Mouse (Mus musculus): Measurements from ENCODE around the gene Rbfox1.

Rbfox1 gene

DNA sequence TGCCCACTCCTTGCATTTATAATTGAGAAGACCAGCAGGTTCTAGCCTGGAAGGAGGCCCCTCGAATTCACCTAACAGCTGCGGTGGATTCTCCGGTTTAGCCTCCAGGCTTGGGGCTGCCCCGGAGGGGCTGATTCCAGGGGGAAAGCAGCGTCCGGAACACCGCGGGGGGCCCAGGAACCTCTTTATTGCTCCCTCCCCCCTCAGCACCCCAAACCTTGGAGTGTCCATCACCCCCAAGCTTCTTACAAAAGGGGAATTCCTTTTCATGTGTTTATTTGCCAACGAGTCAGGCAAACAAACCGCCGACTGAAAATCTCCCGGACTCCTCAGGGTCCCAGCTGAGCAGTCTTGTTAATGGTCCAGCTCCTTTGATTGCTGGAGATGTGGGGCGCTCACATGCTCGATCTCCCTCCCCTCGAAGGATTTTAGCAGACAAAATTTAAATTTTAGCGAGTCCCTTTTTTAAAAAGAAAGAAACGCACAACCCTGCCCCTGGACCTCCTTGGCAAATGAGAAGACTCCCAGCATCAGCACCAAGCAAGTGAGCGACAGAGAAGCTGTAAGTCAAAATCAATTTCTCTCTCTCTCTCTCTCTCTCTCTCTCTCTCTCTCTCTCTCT lies 1153.6 kb downstream of the Rbfox1 start:
- DNase-seq (ENCODE audit: low spot score): no peak

DNA sequence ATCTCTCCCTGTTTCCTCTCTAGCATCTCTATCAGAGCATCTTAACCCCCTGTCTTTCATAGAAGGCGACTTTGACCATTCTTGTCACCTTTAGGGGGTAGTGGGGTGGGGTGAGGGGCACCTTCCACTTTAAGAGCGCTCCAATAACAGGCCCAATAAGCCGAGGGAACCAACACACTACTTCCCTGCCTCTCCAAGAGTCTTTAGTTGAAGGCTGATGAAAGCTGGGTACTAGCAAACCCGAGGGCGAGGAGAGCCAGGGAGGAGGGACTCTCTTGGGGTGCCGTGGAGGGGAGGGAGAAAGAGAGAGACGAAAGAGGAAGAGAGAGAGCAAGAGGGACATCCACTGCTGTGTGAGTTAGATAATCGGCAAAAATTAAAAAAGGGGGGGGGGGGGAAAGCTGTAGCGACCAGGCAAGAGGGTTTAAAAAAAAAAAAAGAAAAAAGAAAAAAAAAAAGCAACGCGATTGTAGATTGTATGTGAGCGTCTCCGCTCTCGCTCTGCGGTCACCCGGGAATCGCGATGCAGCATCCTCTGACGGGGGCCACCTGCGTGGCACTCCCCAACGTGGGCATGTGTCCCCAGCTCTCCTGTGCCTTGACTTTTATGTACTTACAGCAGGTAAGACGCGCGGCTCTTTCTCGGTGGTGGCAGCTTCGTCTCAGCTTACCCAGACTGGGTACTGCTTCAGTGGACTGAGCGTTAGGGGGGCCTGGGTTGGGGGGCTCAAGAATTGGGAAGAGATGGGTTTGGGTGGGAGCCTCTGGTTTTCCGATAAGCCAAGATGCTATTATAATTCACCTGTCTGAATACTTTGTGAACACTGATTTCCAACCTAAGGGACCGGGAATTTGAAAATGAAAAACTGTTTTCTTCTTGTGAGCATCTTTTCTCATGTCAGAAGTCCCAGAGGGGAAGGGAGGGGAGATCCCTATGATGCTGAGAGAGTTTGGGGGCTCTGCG lies 1154.5 kb downstream of the Rbfox1 start:
- no peak for DNase-seq (ENCODE audit: low spot score)

DNA sequence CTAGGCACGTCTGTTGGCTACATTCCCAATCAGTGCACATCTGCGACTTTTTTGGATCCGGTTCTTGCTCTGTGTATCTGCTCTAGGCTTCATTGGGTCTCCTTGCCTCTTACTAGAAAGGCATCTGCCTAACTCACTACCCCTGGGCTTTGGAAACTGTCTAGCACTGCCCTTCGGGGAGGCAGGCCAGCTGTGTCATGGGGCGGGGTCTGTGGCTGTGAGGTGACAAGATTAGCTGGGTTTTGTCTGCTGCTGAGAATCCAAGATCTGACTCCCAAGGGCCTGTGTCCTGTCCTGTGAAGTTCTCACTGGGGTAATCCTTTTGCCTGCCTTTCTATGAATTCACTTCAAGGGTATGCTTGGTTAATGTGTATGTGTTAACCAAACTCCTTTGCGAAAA lies 1155.5 kb downstream of the Rbfox1 start:
- DNase-seq (ENCODE audit: low spot score): no peak

DNA sequence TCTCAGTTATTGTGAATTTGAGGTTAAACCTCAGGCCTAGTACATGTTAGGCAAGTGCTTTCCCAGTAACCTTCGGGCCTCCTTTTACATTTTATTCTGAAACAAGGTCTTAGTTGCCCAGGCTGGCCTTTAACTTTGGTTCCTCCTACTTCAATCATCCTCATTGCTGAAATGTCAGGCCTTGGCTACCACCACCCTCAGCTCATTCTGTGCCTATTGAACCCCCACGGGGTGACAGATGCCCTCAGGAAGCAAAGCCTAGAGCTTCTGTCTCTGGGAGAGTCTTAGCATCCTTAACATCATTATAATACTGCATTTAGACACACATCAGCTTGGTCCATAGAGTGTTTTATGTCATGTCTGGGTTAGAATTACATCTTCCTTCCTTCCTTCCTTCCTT lies 1162.3 kb downstream of the Rbfox1 start:
- DNase-seq (ENCODE audit: low spot score): no peak

- no peak for DNase-seq (ENCODE audit: low spot score)
These were observed 1164.2 kb downstream of the Rbfox1 start for GRCm38 (mm10) chr16:7049162-7049971.

DNA sequence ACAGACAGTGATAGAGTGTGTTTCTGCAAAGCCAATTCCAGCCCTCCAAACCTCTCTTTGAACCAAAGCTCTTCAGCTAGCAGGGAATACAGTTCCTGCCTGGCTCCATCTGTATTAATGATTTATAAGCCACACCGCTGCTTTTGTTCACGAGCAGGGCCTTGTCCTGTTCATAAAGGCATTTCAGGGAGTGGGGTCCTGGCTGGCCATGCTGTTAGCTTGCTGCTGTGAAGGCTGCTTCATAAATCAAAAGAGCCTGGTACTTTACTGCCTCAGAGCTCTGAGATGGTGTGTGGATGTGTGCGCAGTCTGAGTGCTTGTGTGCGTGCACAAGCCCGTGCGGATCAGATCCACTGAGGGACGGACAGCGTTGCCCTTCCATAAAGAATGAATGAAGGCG lies 1165.8 kb downstream of the Rbfox1 start:
- DNase-seq (ENCODE audit: low spot score): no peak

GRCm38 (mm10) chr16:7051991-7052390 lies 1166.8 kb downstream of the Rbfox1 start:
- no peak for DNase-seq (ENCODE audit: low spot score)

GRCm38 (mm10) chr16:7052408-7052807 lies 1167.3 kb downstream of the Rbfox1 start:
- DNase-seq (ENCODE audit: low spot score): no peak

DNA sequence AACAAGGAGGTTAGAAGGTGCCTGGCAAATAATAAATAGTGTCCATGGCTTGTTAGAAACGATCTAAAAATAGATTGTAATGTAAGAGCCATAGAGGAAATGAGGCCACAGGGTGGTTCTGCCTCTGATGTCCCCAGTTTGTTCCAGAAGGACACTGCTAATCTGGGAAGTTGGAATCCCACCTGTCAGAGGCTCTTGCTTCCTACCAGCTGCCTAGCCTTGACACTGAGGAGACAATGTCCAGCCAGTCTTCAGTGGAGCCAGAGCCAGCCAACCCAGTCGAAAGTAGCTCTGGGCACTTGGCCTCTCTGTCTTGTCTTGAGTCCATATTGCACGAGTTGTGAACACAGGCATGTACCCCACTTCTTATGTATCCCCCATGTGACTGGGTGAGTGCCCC lies 1172.6 kb downstream of the Rbfox1 start:
- DNase-seq (ENCODE audit: low spot score): no peak

DNA sequence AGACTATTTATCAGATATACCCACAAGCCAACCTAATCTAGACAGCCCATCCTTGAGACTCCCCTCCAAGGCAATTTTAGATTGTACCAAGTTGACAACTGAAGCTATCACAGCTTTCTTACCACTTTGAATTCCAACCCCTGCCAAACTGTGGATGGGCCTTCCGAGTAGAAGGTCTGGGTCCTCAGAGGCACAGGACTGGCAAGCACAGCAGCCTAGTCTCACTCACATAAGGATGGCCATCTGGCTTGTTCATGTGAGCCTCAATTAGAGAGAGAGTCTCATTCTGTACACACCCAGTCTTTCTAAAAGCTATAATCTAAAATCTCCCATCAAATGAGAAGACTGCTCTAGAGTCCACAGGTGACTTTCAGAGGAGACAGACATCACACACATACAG lies 1173.4 kb downstream of the Rbfox1 start:
- DNase-seq (ENCODE audit: low spot score): no peak

DNA sequence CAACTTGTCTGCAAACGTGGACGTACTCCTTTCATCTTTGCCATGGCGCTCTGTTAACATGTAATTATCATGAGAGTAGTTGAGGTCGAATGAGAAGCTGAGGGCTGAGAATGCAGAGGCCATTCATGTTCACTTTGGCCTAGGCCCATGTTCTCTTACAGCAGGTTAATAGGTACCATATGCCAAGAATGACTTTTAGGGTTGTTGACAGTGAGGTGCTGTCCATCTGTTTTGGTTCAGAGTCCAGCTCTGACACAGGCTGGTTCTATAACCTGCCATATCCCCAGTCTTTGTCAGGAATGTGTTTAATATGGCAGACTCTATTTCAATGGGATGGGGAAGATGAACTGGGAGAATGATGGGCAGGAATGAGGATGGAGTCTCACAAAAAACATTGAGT lies 1174.4 kb downstream of the Rbfox1 start:
- no peak for DNase-seq (ENCODE audit: low spot score)

GRCm38 (mm10) chr16:7060864-7061263 lies 1175.7 kb downstream of the Rbfox1 start:
- no peak for DNase-seq (ENCODE audit: low spot score)

DNA sequence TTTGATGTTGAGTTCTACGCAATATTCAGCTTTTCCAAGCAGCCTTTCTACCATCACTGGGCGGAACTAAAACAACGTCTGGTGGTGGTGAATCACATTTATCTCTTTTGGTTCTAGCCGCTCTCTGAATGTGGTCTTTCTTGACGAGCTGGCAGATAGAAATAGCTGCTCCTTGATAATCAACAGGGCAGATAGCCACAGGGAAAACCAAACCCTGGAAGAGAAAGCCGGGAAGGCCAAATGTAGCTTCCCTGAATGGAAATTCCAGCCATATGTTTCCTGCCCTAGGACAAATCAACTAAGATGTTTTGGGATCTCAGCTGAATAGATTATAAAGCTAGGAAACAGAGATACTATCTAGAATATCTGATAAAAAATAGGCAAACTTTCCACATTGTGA lies 1177.4 kb downstream of the Rbfox1 start:
- DNase-seq (ENCODE audit: low spot score): no peak

DNA sequence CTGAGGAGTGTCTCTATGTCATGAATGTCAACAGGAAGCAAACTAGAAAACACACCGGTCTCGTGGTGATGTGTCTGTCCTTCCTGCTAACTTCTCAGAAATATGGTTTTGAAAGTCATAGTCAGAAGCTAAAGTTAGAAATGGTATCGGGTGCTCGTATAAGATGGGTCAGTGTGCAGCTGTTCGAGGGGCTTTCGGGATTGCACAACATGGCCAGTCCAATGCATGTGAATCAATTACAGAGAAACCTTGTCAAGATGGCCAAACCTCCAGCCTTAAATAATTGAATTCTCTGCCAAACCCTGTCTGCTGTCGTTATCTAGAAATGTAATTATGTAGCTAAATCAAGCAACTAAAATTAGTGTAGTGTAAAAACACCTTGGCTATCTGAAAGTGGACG lies 1182.0 kb downstream of the Rbfox1 start:
- DNase-seq (ENCODE audit: low spot score): no peak

- DNase-seq (ENCODE audit: low spot score): no peak
These were observed 1184.4 kb downstream of the Rbfox1 start for GRCm38 (mm10) chr16:7069599-7069998.

DNA sequence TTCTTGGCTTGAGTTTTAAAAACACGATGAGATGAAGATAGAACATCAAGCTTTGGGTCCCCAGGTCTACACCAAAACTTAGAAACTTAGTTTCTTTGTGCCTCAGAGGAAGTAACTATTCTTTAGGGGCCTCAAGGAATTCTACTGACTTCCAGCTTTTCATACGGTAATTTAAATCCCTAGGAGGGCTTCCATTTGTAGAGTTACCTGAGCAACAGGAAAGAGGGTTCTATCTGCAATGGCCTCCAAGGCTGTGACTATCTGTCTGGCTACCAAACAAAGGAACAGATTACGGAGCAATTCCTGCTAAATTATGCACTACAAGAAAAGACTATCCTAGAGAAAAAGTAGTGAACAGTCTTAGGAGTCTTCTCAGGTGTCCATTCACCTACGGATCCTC lies 1189.6 kb downstream of the Rbfox1 start:
- DNase-seq (ENCODE audit: low spot score): no peak

DNA sequence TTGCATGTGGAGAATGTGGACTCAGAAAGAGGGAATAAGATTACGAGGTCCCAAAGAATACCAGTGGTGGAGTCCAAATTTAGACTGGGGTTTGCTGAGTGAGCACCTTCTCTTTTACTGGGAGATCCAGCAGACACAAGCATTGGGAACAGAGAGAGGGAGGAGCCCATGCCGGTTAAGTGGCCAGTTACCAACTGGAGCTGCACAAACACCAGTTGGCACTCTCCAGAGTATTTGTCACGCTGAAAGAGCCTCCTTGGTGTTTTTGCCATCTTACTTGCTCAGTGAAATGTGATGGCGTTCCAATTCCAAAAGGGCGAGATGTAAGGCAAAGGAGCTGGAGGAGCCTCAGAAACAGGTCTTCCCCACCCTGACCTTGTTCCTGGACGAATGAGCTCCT lies 1190.6 kb downstream of the Rbfox1 start:
- no peak for DNase-seq (ENCODE audit: low spot score)

GRCm38 (mm10) chr16:7076305-7076704 lies 1191.2 kb downstream of the Rbfox1 start:
- no peak for DNase-seq (ENCODE audit: low spot score)

DNA sequence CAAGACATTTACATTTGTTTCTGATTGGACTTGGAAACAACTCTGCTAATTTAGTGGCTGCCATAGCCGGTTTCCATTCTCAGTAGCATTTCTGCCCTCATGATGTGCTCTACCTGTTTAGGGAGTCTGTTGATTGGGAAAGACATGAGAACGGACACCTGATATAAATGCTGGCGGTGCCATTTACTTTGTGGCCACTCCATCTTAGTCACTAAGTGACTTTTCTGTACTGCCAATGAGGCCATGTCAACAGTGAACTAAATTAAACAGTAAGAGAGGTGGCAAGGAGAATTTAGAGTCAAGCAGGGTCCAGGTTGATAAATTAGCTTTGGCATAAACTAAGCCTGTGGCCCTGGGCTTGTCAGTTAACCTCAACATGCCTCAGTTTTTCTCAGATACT lies 1191.6 kb downstream of the Rbfox1 start:
- DNase-seq (ENCODE audit: low spot score): no peak

GRCm38 (mm10) chr16:7081074-7081568 lies 1196.0 kb downstream of the Rbfox1 start:
- DNase-seq (ENCODE audit: low spot score): no peak

DNA sequence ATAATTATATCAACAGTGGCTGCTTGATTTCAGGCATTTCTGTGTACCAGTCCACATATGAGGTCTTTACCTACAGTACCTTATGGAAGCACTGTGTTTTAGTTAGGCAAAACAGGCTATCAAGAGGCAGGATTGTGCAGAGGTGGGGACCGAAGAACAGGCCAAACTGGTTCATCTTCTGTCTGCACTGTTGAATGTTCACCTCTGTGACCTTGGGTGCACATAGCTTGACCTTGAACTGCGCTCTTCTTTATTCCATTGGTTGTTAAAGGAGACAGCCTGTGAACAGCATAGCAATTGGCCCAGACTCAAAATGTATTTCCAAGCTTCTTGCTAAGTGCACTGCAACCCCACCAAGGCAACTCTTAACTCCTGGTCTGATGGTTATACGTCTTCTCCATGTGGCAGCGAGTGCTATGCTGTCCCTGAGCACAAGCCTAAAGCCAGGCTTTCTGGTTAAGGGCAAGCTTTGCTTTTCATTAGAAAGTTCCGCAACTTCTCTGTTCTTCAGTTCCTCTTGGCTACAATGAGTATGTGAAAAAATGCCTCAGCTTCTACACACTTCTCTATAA lies 1196.6 kb downstream of the Rbfox1 start:
- DNase-seq (ENCODE audit: low spot score): no peak

DNA sequence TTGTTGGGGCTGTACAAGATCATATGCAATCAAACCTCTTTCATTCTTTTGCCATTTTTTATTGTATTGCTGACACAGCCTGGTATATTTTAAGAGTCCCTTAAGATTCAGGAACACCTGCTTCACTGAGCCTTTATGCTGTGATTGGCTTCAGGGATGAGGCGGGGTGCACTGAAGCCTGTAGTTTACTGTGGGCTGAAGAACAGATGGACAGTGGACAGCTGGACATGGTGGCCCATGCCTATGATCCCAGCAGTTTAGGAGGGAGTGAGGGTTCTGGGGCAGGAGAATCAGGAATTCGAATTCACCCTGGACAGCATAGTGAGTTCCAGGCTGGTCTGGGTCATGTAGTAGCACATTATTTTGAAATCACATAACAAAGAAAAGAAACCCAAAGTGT lies 1198.8 kb downstream of the Rbfox1 start:
- no peak for DNase-seq (ENCODE audit: low spot score)

Data from ovary, postnatal 36 days (tissue).